Comparison of ENCODE assay signal across 24 mouse cellular contexts in genomic region chr2:15007531-15007930, GRCm38 (mm10). TPM values are rescaled to one million over a fixed set of nuclear protein-coding genes. Genes with fewer than 3 reads are reported as not detected.
DNase-seq lines count a peak whose midpoint lies in the region; ATAC-seq lines count a peak whose summit lies in the region.
"Had no signal": no experiment of that assay in that cellular context is flagged by ENCODE, and none has a peak within 500 bp of the region (broad histone marks: within the 10 kb centered on the region; RNA-seq: fewer than 3 reads in every experiment).

No protein-coding gene starts in this region.

- DNase-seq in hindbrain, embryonic 10.5 days (ENCODE audit: low spot score), result no peak
- no peak for DNase-seq in neural tube, embryonic 11.5 days (ENCODE audit: low spot score)
- no peak for DNase-seq in neural tube, embryonic 10.5 days (ENCODE audit: extremely low spot score, low spot score)
- no peak for DNase-seq in cerebellum, adult 9-11 months
- DNase-seq: adrenal gland, postnatal 10 days; adrenal gland, postnatal 36 days; B cell, adult 2 months; cerebellum, adult 18-20 months; cerebellum, adult 9-10 months; cerebellum, postnatal 25 days; forebrain, postnatal 0 days; gastrocnemius, adult 2 months; gastrocnemius, postnatal 14 days; heart, adult 11 months had no signal

- no peaks in the 10 kb centered on the region for H3K4me1 ChIP-seq in hindbrain, embryonic 12.5 days
- no peaks in the 10 kb centered on the region for H3K4me1 ChIP-seq in hindbrain, embryonic 10.5 days (replicated peaks)
- no peaks in the 10 kb centered on the region for H3K4me1 ChIP-seq in neural tube, embryonic 11.5 days (ENCODE audit: control insufficient read depth, insufficient read depth, low read length)
- no peaks in the 10 kb centered on the region for H3K4me1 ChIP-seq in hindbrain, embryonic 16.5 days (ENCODE audit: control insufficient read depth, insufficient read depth, low read depth, low read length)
- H3K4me1 ChIP-seq: embryonic facial prominence, embryonic 12.5 days; embryonic facial prominence, embryonic 15.5 days; intestine, embryonic 15.5 days had no signal

- peak; percentile 58; the same call in 1 of the 2 replicates for ATAC-seq in hindbrain, embryonic 12.5 days (ENCODE audit: low FRiP score)
- ATAC-seq in neural tube, embryonic 11.5 days (ENCODE audit: insufficient read depth, low FRiP score, low TSS enrichment), result 0 out of 2 replicates have a peak, but pooled peaks have one; percentile 65
- peak; percentile 52; the same call in 1 of the 2 replicates for ATAC-seq in hindbrain, embryonic 16.5 days
- ATAC-seq: forebrain, embryonic 14.5 days; forebrain, postnatal 0 days; intestine, embryonic 15.5 days; Patski had no signal

- H3K9ac ChIP-seq in hindbrain, embryonic 12.5 days, result no peak overlapping the region
- H3K9ac ChIP-seq in neural tube, embryonic 11.5 days (ENCODE audit: low read length), result no peak overlapping the region
- H3K9ac ChIP-seq in hindbrain, embryonic 16.5 days (ENCODE audit: low read depth, low read length), result no peak overlapping the region
- H3K9ac ChIP-seq: embryonic facial prominence, embryonic 12.5 days; embryonic facial prominence, embryonic 15.5 days; forebrain, postnatal 0 days; intestine, embryonic 15.5 days had no signal

- no peak overlapping the region for H3K4me3 ChIP-seq in hindbrain, embryonic 12.5 days
- H3K4me3 ChIP-seq in hindbrain, embryonic 10.5 days, result no peak overlapping the region
- no peak overlapping the region for H3K4me3 ChIP-seq in neural tube, embryonic 11.5 days (ENCODE audit: low read depth, low read length)
- no peak overlapping the region for H3K4me3 ChIP-seq in hindbrain, embryonic 16.5 days (ENCODE audit: low read length)
- H3K4me3 ChIP-seq: embryonic facial prominence, embryonic 12.5 days; embryonic facial prominence, embryonic 15.5 days; gastrocnemius, adult 2 months; intestine, embryonic 15.5 days had no signal

- 78% methylated on average over 3 of the region's 3 CpGs for WGBS in hindbrain, embryonic 12.5 days
- WGBS in hindbrain, embryonic 10.5 days, result 85% methylated on average over 3 of the region's 3 CpGs
- WGBS in neural tube, embryonic 11.5 days, result 80% methylated on average over 3 of the region's 3 CpGs
- 80% methylated on average over 3 of the region's 3 CpGs for WGBS in hindbrain, embryonic 16.5 days

- H3K9me3 ChIP-seq in hindbrain, embryonic 12.5 days (replicated peaks), result no peaks in the 10 kb centered on the region
- 0 out of 2 replicates have a peak, but pooled peaks cover 3% of the 10 kb centered on the region for H3K9me3 ChIP-seq in hindbrain, embryonic 10.5 days
- H3K9me3 ChIP-seq in neural tube, embryonic 11.5 days (ENCODE audit: control insufficient read depth, low read length), result no peaks in the 10 kb centered on the region
- peaks cover 3% of the 10 kb centered on the region; the same call in 1 of the 2 replicates for H3K9me3 ChIP-seq in hindbrain, embryonic 16.5 days (ENCODE audit: control insufficient read depth, low read length)
- H3K9me3 ChIP-seq: embryonic facial prominence, embryonic 12.5 days; embryonic facial prominence, embryonic 15.5 days; G1E; intestine, embryonic 15.5 days had no signal

- H3K27me3 ChIP-seq in hindbrain, embryonic 12.5 days, result no peaks in the 10 kb centered on the region
- H3K27me3 ChIP-seq in hindbrain, embryonic 10.5 days (ENCODE audit: insufficient read depth, poor library complexity, severe bottlenecking), result no peaks in the 10 kb centered on the region
- H3K27me3 ChIP-seq in neural tube, embryonic 11.5 days (ENCODE audit: control insufficient read depth, insufficient read depth, low read length), result no peaks in the 10 kb centered on the region
- no peaks in the 10 kb centered on the region for H3K27me3 ChIP-seq in hindbrain, embryonic 16.5 days (replicated peaks; ENCODE audit: control insufficient read depth, insufficient read depth, low read length)
- H3K27me3 ChIP-seq: CH12.LX; embryonic facial prominence, embryonic 12.5 days; embryonic facial prominence, embryonic 15.5 days; intestine, embryonic 15.5 days; Patski had no signal

- no peak overlapping the region for H3K27ac ChIP-seq in hindbrain, embryonic 12.5 days
- H3K27ac ChIP-seq in hindbrain, embryonic 10.5 days, result no peak overlapping the region
- no peak overlapping the region for H3K27ac ChIP-seq in neural tube, embryonic 11.5 days (ENCODE audit: low read depth, low read length)
- H3K27ac ChIP-seq in hindbrain, embryonic 16.5 days (ENCODE audit: low read depth, low read length), result no peak overlapping the region
- H3K27ac ChIP-seq: embryonic facial prominence, embryonic 12.5 days; embryonic facial prominence, embryonic 15.5 days; gastrocnemius, adult 2 months; intestine, embryonic 15.5 days had no signal

- H3K36me3 ChIP-seq in hindbrain, embryonic 12.5 days, result peaks cover 14% of the 10 kb centered on the region
- H3K36me3 ChIP-seq in hindbrain, embryonic 10.5 days, result peaks cover 47% of the 10 kb centered on the region
- H3K36me3 ChIP-seq in neural tube, embryonic 11.5 days (ENCODE audit: control insufficient read depth, insufficient read depth, low read length), result no peaks in the 10 kb centered on the region
- H3K36me3 ChIP-seq in hindbrain, embryonic 16.5 days (ENCODE audit: control insufficient read depth, insufficient read depth, low read length), result 0 out of 2 replicates have a peak, but pooled peaks cover 4% of the 10 kb centered on the region
- H3K36me3 ChIP-seq: embryonic facial prominence, embryonic 12.5 days; embryonic facial prominence, embryonic 15.5 days; intestine, embryonic 15.5 days had no signal

- H3K4me2 ChIP-seq in hindbrain, embryonic 12.5 days (replicated peaks), result no peak overlapping the region
- no peak overlapping the region for H3K4me2 ChIP-seq in neural tube, embryonic 11.5 days (ENCODE audit: low read depth)
- H3K4me2 ChIP-seq in hindbrain, embryonic 16.5 days (ENCODE audit: low read length), result no peak overlapping the region
- H3K4me2 ChIP-seq: embryonic facial prominence, embryonic 12.5 days; embryonic facial prominence, embryonic 15.5 days; heart, embryonic 11.5 days; intestine, embryonic 15.5 days had no signal

RNA-seq across cellular contexts. Expression of gene Arl5b, which starts 41.7 kb away (rescaled TPM):
- polyA plus RNA-seq in hindbrain, embryonic 12.5 days (2016; fragmentation: Nextera tagmentation; extraction: Ambion mirVana), result 58.1 and 58.7 TPM in 2 replicates
- polyA plus RNA-seq in hindbrain, embryonic 10.5 days (2016; fragmentation: Nextera tagmentation; extraction: Ambion mirVana), result 45.0 and 48.4 TPM in 2 replicates
- polyA plus RNA-seq in neural tube, embryonic 11.5 days (2014; fragmentation: Nextera tagmentation; extraction: Ambion mirVana), result 59.8 and 71.0 TPM in 2 replicates
- 25.9 and 28.2 TPM in 2 replicates for polyA plus RNA-seq in hindbrain, embryonic 16.5 days (2015; fragmentation: Nextera tagmentation; extraction: Ambion mirVana)

RNA-seq across cellular contexts. Expression of gene Nsun6, which starts 47.3 kb away (rescaled TPM):
- 14.2 and 16.1 TPM in 2 replicates for polyA plus RNA-seq in hindbrain, embryonic 12.5 days (2016; fragmentation: Nextera tagmentation; extraction: Ambion mirVana)
- polyA plus RNA-seq in hindbrain, embryonic 10.5 days (2016; fragmentation: Nextera tagmentation; extraction: Ambion mirVana), result 12.8 and 14.7 TPM in 2 replicates
- polyA plus RNA-seq in neural tube, embryonic 11.5 days (2014; fragmentation: Nextera tagmentation; extraction: Ambion mirVana), result 12.0 and 12.1 TPM in 2 replicates
- polyA plus RNA-seq in hindbrain, embryonic 16.5 days (2015; fragmentation: Nextera tagmentation; extraction: Ambion mirVana), result 11.6 and 13.2 TPM in 2 replicates
